Mouse (Mus musculus): Measurements from ENCODE around the gene Eef1akmt1. TPM values are rescaled to one million over a fixed set of nuclear protein-coding genes. Genes with fewer than 3 reads are reported as not detected.
A peak's percentile ranks its signal among the peaks of the same experiment; 100 is the strongest.

Gene Eef1akmt1
- 100 and 110 TPM in 2 replicates for polyA plus RNA-seq (2016; fragmentation: Nextera tagmentation; extraction: Ambion mirVana)

DNA sequence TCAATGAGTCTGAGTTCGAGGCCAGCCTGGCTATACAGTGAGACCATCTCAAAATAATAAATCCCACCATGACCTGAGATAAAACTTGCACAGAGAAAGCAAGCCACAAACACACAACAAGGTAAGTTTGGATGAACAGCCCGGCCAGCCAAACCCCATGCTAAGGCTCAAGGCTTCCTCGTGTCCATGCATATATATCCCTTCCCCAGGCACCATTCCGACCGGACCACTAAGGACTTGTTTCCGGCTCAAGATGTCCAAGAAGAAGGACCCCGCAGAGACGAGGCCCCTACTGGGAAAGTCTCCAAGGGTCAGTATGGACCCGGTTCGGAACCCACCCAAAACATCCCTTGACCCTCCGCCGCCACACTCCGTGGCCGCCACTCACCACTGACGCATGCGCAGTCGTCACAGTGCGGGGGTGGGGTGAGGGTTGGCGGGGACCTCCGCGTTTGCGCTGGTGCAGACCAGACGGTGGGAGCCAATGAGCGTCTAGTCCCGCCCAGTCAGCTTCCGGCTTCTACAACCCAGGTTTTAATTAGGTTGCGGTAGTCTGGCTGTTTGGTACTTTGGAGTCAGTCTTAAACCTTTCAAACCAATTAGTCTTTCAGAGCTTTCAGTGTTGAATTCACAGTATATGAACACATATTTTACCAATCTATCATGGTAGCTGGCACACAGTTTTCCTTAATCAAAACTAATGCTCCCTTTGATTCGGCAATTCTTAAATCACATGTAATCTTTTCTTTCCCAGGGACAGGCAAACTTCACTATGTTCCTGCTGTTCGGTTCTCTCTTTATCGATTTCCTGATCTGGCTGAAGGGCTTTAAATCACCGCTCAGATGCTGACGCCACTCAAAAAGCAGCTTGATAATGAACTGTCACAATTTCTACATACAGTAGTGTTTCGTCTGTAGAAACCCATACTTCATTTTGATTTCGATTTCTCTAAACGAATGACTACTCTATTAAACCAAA is at the start of gene Eef1akmt1:
Gene Eef1akmt1, minus strand, starts transcription at position 458 of the 979 bp plus-strand sequence.
- H3K4me2 ChIP-seq, result peak within 1 kb of the TSS; percentile 61
- peaks cover 4% of the 10 kb centered on the region for H3K4me1 ChIP-seq (replicated peaks)
- 10% methylated on average over 35 of the region's 35 CpGs for WGBS
- H3K4me3 ChIP-seq (replicated peaks), result peak within 1 kb of the TSS; percentile 61
- no peaks in the 10 kb centered on the region; the same call in 1 of the 2 replicates for H3K9me3 ChIP-seq
- peak within 1 kb of the TSS; percentile 65 for H3K9ac ChIP-seq (replicated peaks)
- H3K27me3 ChIP-seq, result no peaks in the 10 kb centered on the region
- ATAC-seq (ENCODE audit: insufficient number of reproducible peaks, insufficient read depth, low FRiP score, low TSS enrichment, low read depth), result peak; percentile 98
- H3K36me3 ChIP-seq, result peaks cover 10% of the 10 kb centered on the region
- peak within 1 kb of the TSS; percentile 76; the same call in 1 of the 2 replicates for H3K27ac ChIP-seq

DNA sequence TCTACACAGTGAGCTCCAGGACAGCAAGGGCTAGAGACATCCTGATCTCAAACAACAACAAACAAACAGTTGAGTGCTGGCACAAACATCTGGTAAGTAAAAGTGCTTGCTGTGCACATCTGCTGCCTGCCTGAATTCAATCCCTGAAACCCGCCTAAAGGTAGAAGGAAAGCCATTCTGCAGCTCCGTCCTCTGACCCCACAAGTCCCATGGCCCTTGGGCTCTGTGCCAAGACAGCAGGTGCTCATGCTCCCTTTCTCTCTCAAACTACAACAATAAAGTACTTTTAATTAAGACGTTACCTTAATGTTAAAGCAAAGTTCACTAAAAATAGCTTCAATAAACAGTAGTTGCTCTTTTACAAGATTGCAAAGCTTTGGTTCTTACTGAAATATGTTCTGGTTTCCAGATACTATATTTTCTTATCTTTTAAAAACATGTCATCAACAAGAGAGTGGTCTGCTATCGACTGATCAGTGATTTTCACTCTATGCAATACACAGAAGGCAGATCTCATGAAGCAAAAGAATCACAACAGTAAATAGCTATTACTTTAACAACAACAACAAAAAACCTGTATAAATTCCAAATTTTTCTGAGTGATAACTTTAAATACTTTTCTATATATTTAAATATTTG is 49.3 kb upstream of the Eef1akmt1 start:
- Histone ChIP-seq H3K4me1 (replicated peaks) (no peaks in the 10 kb centered on the region), H3K4me3 (replicated peaks) (no peak overlapping the region), H3K27ac (no peak overlapping the region), H3K27me3 (no peaks in the 10 kb centered on the region), H3K36me3 (peaks cover 30% of the 10 kb centered on the region), H3K9ac (replicated peaks) (no peak overlapping the region), H3K4me2 (no peak overlapping the region), H3K9me3 (no peaks in the 10 kb centered on the region)
- WGBS, result 50% methylated on average over 4 of the region's 4 CpGs
- no peak for ATAC-seq (ENCODE audit: insufficient number of reproducible peaks, insufficient read depth, low FRiP score, low TSS enrichment, low read depth)

DNA sequence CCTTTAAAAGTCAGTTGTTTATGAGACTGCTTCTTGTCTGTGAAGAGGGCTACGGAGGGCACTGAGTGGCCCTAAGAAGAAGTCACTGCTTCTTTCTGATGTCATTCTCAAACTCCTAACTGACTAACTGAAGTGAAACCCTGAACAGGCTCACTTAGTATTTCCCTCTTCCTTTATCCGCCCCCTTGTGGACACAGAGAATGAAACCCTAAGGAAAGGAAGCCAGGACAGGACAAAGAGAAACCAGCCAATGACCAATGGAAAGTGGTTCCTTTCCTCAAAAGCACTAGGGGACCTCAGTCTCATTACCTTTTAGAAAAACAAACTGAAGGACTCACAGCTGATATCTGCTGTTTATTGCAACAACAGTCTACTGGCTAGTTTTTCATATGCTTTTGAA is 48.1 kb upstream of the Eef1akmt1 start:
- no peak overlapping the region for H3K4me3 ChIP-seq (replicated peaks)
- WGBS, result 57% methylated on average over 2 of the region's 2 CpGs

DNA sequence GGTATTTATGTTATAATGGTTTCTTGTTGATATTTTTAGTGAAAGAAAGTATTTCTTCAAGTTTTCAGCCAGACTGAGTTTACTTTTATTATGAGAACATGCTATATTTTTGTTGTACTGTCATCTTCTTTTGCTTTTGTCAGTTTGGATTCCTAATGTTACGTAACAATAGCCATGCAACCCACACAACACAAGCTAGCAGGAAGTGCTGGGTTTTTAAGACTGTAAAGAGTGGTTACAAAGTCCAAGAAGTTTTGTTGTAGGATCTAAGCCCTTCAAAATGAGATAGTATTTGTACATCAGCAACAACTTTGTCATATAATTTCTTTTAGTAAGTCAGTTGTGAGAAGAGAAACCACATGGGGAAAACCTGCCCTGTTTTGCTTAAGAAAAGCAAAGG is 46.3 kb upstream of the Eef1akmt1 start:
- H3K27me3 ChIP-seq, result no peaks in the 10 kb centered on the region
- H3K9ac ChIP-seq (replicated peaks), result no peak overlapping the region
- H3K36me3 ChIP-seq, result peaks cover 15% of the 10 kb centered on the region; the same call in 1 of the 2 replicates
- no peak overlapping the region for H3K4me2 ChIP-seq
- no peaks in the 10 kb centered on the region for H3K4me1 ChIP-seq (replicated peaks)
- H3K9me3 ChIP-seq, result no peaks in the 10 kb centered on the region
- H3K27ac ChIP-seq, result no peak overlapping the region
- ATAC-seq (ENCODE audit: insufficient number of reproducible peaks, insufficient read depth, low FRiP score, low TSS enrichment, low read depth), result no peak
- 89% methylated on average over 1 of the region's 1 CpGs for WGBS
- H3K4me3 ChIP-seq (replicated peaks), result no peak overlapping the region

More for the DNA sequence above, 48.1 kb upstream of the Eef1akmt1 start:
- Histone ChIP-seq H3K27ac (no peak overlapping the region), H3K9me3 (no peaks in the 10 kb centered on the region), H3K4me1 (replicated peaks) (no peaks in the 10 kb centered on the region), H3K4me2 (no peak overlapping the region), H3K36me3 (peaks cover 24% of the 10 kb centered on the region; the same call in 1 of the 2 replicates), H3K9ac (replicated peaks) (no peak overlapping the region), H3K27me3 (no peaks in the 10 kb centered on the region)
- ATAC-seq (ENCODE audit: insufficient number of reproducible peaks, insufficient read depth, low FRiP score, low TSS enrichment, low read depth), result no peak

DNA sequence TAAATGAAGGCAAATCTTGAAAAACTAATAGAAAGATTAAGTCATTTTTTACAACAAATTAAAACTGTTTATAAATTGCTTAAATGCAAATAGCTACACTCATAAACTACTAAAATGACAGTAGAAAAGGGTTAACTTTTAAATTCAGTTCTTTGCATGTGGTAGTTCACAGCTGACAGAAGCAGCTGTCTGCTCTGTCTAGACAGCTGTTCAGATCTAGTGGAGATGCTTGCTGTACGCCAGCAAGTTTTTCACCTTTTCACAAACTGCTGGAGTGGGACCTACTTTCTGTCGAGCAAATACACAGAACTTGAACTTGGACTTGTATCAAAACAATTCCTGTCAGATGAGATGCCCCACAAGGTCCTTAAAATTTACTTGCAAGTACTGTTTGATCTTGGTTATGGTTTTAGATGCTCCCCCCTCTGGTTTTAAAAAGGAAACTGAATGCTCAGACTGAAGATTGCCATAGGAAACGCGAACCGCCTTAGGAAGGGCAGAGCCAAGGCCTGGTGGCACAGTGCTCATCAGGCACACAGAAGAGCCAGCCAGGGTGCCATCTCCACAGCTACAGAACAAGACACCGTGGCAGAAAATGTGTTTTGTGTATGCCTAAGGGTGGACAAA is 45.0 kb upstream of the Eef1akmt1 start:
- ATAC-seq (ENCODE audit: insufficient number of reproducible peaks, insufficient read depth, low FRiP score, low TSS enrichment, low read depth), result no peak
- 88% methylated on average over 6 of the region's 6 CpGs for whole genome bisulfite sequencing
- Histone ChIP-seq H3K36me3 (peaks cover 6% of the 10 kb centered on the region; the same call in 1 of the 2 replicates), H3K4me1 (replicated peaks) (peaks cover under 1% of the 10 kb centered on the region; the same call in 1 of the 2 replicates), H3K9me3 (no peaks in the 10 kb centered on the region), H3K27ac (0 out of 2 replicates have a peak overlapping the region, but pooled peaks have one; percentile 35), H3K27me3 (no peaks in the 10 kb centered on the region), H3K4me3 (replicated peaks) (no peak overlapping the region), H3K4me2 (no peak overlapping the region), H3K9ac (replicated peaks) (no peak overlapping the region)

DNA sequence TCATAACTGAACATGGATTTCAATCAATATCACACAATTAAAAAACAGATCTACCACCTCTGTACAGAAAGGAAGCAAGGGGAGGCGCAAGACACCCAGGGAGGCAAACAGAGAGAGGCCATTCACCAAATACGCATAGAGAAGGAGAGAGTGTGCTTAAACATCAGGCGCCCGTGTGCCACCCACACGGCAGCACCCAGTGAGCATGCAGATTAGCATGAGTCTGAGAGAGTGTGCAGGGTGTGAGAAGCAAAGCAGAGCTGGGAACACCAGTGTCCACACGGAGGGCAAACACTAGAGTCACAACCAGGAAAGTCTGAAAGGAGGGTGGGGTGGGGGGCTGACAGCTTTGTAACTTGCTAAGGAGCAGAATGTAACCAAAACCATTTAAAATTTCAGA is 44.4 kb upstream of the Eef1akmt1 start:
- ATAC-seq (ENCODE audit: insufficient number of reproducible peaks, insufficient read depth, low FRiP score, low TSS enrichment, low read depth), result no peak
- no peaks in the 10 kb centered on the region for H3K9me3 ChIP-seq
- WGBS, result 86% methylated on average over 6 of the region's 6 CpGs
- H3K4me2 ChIP-seq, result no peak overlapping the region
- no peak overlapping the region for H3K27ac ChIP-seq
- no peak overlapping the region for H3K4me3 ChIP-seq (replicated peaks)
- peaks cover 4% of the 10 kb centered on the region; the same call in 1 of the 2 replicates for H3K4me1 ChIP-seq (replicated peaks)
- H3K9ac ChIP-seq (replicated peaks), result no peak overlapping the region
- no peaks in the 10 kb centered on the region for H3K27me3 ChIP-seq
- H3K36me3 ChIP-seq, result peaks cover 6% of the 10 kb centered on the region; the same call in 1 of the 2 replicates

DNA sequence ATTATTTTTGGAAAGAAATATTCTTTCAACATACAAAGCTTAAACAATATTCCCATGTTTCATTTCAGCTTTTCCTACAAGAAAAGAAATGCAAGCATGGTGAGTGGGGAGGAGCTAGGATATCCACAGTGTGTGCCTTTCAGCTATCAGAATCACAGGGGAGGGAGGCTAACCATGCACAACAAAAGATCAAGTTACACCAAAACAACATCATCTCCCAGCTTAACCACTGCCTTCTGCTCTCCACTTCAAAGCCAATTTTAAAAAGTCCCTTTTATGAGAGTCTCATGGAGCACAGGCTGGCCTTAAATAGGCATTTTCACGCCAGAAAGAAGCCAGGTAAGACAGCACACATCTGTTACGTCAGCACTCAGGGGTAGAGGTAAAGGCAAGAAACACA is 39.6 kb upstream of the Eef1akmt1 start:
- peaks cover 5% of the 10 kb centered on the region; the same call in 1 of the 2 replicates for H3K36me3 ChIP-seq
- H3K9ac ChIP-seq (replicated peaks), result no peak overlapping the region
- H3K9me3 ChIP-seq, result no peaks in the 10 kb centered on the region
- no peaks in the 10 kb centered on the region for H3K27me3 ChIP-seq
- no peak overlapping the region for H3K4me3 ChIP-seq (replicated peaks)
- 25% methylated on average over 2 of the region's 2 CpGs for WGBS
- no peak overlapping the region for H3K4me2 ChIP-seq
- H3K4me1 ChIP-seq (replicated peaks), result peaks cover 12% of the 10 kb centered on the region
- H3K27ac ChIP-seq, result no peak overlapping the region
- ATAC-seq (ENCODE audit: insufficient number of reproducible peaks, insufficient read depth, low FRiP score, low TSS enrichment, low read depth), result no peak

DNA sequence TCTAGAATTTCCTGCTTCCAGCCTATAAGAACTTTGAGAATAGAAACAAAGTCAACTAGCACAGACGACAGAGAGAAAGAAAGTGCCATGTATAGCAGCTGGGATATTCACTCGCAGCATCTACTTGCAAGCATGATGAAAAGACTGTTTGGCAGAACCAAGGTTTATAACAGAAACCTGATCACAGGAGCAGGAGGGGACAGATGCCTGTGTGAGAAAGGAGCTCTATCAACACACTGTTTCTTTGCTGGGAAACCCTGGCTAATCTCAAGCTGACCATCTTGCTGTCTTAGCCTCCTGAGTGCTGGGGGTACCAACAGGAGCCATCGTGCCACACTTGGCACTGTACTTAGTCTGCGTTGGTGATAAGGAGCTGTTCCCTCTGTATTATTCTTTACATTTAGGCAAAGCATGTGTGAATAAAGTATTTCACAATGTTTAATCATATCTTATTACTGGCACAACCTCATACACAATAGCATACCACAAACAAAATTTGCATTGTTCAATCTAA is 38.5 kb upstream of the Eef1akmt1 start:
- no peak for ATAC-seq (ENCODE audit: insufficient number of reproducible peaks, insufficient read depth, low FRiP score, low TSS enrichment, low read depth)
- Histone ChIP-seq H3K9ac (replicated peaks) (no peak overlapping the region), H3K36me3 (peaks cover 5% of the 10 kb centered on the region; the same call in 1 of the 2 replicates), H3K9me3 (no peaks in the 10 kb centered on the region), H3K4me1 (replicated peaks) (peaks cover 12% of the 10 kb centered on the region), H3K4me2 (no peak overlapping the region), H3K4me3 (replicated peaks) (no peak overlapping the region), H3K27ac (no peak overlapping the region), H3K27me3 (no peaks in the 10 kb centered on the region)
- 76% methylated on average over 4 of the region's 4 CpGs for WGBS

DNA sequence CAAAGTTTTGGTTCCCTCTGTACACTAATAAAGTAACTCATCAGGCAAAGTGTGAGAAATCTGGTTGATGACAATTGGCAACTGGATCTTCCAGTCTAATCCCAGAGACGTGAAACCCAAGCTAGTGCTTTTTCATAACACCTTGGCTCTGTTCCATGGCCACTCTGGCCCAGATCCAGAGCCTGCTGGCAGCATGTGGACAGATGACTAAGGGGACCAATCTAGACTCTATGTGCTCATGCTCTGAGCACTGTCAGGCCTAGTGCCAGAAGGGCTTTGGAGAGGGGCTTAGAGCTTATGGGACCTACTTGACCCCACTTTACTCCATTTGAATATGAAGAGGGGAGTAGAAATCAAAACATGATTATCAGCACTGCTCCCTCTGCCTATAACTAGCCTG is 36.1 kb upstream of the Eef1akmt1 start:
- Histone ChIP-seq H3K4me2 (no peak overlapping the region), H3K4me3 (replicated peaks) (no peak overlapping the region), H3K9ac (replicated peaks) (no peak overlapping the region), H3K27ac (no peak overlapping the region), H3K36me3 (peaks cover 18% of the 10 kb centered on the region), H3K9me3 (no peaks in the 10 kb centered on the region), H3K4me1 (replicated peaks) (peaks cover 12% of the 10 kb centered on the region), H3K27me3 (no peaks in the 10 kb centered on the region)
- 23% methylated on average over 1 of the region's 1 CpGs for WGBS
- no peak for ATAC-seq (ENCODE audit: insufficient number of reproducible peaks, insufficient read depth, low FRiP score, low TSS enrichment, low read depth)

DNA sequence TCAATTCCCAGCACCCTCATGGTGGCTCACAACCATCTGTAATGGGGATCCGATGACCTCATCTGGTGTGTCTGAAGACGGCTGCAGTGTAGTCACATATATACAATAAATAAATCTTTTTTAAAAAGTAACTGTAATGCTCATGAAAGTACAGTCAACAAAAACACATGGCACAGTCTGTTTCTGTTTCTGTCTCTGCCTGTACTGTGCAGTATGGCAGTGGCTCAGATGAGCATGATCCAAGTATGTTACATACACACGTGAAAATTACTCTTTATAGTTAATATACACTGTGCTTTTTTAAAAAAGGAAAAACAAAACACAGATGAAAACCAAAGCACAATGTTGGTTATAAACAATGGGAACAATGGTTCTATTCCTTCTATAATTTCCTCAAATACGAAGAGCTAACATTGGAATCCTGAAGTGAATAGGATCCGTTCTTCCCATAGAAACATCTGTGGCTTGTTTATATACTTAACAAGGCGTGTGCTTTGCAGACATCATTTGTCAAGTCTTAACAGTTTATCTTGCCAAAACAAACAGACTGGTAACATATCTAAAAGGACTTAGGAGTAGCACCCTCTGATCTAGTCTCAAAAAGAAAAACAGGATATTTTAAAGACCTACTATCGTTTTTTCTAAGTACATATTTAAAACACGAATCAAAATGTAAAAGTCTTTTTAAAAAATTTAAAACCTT is 35.4 kb upstream of the Eef1akmt1 start:
- H3K4me2 ChIP-seq, result no peak overlapping the region
- peaks cover 25% of the 10 kb centered on the region for H3K36me3 ChIP-seq
- H3K27ac ChIP-seq, result no peak overlapping the region
- no peak for ATAC-seq (ENCODE audit: insufficient number of reproducible peaks, insufficient read depth, low FRiP score, low TSS enrichment, low read depth)
- no peaks in the 10 kb centered on the region for H3K27me3 ChIP-seq
- H3K9me3 ChIP-seq, result no peaks in the 10 kb centered on the region
- H3K4me3 ChIP-seq (replicated peaks), result no peak overlapping the region
- peaks cover 12% of the 10 kb centered on the region for H3K4me1 ChIP-seq (replicated peaks)
- 84% methylated on average over 8 of the region's 8 CpGs for WGBS
- no peak overlapping the region for H3K9ac ChIP-seq (replicated peaks)

Data from limb, embryonic 12.5 days (tissue).